Mouse (Mus musculus) hindbrain, postnatal 0 days (tissue): ENCODE results near the gene Ptgis. TPM values are rescaled to one million over a fixed set of nuclear protein-coding genes. Genes with fewer than 3 reads are reported as not detected.

Source experiments
- ATAC-seq: fragments of 200-750 bp; cut with Nextera tagmentation; 2 replicates; pipeline ENCODE4 v1.8.0; 2017; ENCODE audit warnings: mild to moderate bottlenecking, moderate TSS enrichment, moderate library complexity
- DNase-seq: peaks from one replicate; pipeline ENCODE4 v3.0.0-alpha.2; 2015; ENCODE audit warnings: low spot score
- H3K27ac ChIP-seq: fragments of 300-500 bp; sonication (generic); 2 replicates; pipeline ENCODE4 v1.5.1; 2014; ENCODE audit warnings: mild to moderate bottlenecking
- H3K27me3 ChIP-seq: fragments of 300-500 bp; sonication (generic); 2 replicates; pipeline ENCODE4 v1.6.1; 2014; ENCODE audit warnings: low read length, mixed read lengths; ENCODE audit not compliant: insufficient read depth
- H3K36me3 ChIP-seq: fragments of 300-500 bp; sonication (generic); 2 replicates; pipeline ENCODE4 v1.6.1; 2014; ENCODE audit warnings: low read length, mixed read lengths; ENCODE audit not compliant: insufficient read depth
- H3K4me1 ChIP-seq: fragments of 300-500 bp; sonication (generic); 2 replicates; pipeline ENCODE4 v1.6.1; 2014; ENCODE audit warnings: antibody characterized with exemption, low read length, mixed read lengths; ENCODE audit not compliant: insufficient read depth
- H3K4me2 ChIP-seq: fragments of 300-500 bp; sonication (generic); 2 replicates; pipeline ENCODE4 v1.6.1; 2014; ENCODE audit warnings: low read depth, mild to moderate bottlenecking, low read length, moderate library complexity, mixed read lengths
- H3K4me3 ChIP-seq: fragments of 300-500 bp; sonication (generic); 2 replicates; pipeline ENCODE4 v1.5.1; 2014; ENCODE audit warnings: low read length
- H3K9ac ChIP-seq: fragments of 300-500 bp; sonication (generic); replicated peaks from 2 replicates; pipeline ENCODE4 v1.6.1; 2014; ENCODE audit warnings: mild to moderate bottlenecking, low read length, moderate library complexity, mixed read lengths
- H3K9me3 ChIP-seq: fragments of 300-500 bp; sonication (generic); 2 replicates; pipeline ENCODE4 v1.6.1; 2016; ENCODE audit warnings: low read length, mixed read lengths
- CTCF ChIP-seq: IDR thresholded peaks from 2 replicates; pipeline ENCODE4 v1.5.1; 2016; ENCODE audit warnings: antibody characterized with exemption, control low read depth, low read depth
- WGBS: fragments of 180-500 bp; shearing (Covaris S2); extraction: QIAGEN DNeasy Blood & Tissue Kit; methylation state at CpG from one replicate; pipeline ENCODE4 v1.1.7; 2014; 5-methylcytosine and 5-hydroxymethylcytosine counted together
- polyA plus RNA-seq: library from polyadenylated mRNA; unstranded; fragments of >200 nt; fragmentation: Nextera tagmentation; extraction: Ambion mirVana; gene quantifications from 2 replicates; pipeline ENCODE4 v1.2.1, GENCODE M21; 2015
- total RNA-seq: library from RNA; depleted of rRNA; stranded (reverse); fragments of >200 nt; gene quantifications from 2 replicates; pipeline ENCODE4 v1.2.3, GENCODE M21; 2014

Gene Ptgis
- total and polyA plus RNA-seq, 2 experiments from 2014 or later: 4.4 to 7.7 TPM

DNA sequence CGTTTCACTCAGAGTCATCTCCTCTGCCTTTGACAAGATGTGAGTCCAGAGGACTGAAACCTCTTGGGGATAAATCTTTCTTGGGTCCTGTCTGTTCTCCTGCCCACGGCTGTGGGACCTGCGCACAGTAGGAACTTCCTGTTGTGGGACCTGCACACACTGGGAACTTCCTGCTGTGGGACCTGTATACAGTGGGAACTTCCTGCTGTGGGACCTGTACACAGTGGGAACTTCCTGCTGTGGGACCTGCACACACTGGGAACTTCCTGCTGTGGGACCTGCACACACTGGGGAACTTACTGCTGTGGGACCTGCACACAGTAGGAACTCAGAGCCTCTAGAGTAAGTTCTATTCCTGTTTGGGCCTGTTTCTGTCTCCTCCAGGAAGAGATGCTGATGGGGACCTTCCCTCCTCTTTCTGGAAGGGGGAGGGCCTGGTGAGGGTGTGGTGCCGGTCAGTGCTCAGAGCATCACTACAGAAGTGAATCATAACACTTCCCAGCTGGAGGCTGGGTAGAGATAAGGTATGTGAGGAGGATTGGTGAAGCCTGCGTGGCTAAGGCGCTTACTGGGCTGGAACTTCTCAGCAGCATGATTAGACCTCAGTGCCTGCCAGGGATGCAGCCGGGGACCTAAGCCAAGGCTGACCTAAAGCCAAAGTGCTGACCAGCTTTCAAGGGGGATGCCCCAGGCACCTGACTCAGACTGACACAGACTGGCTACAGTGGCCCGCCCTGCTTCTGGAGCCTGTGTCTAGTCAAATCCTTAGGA is 22.8 kb upstream of the Ptgis start:
- H3K9me3 ChIP-seq: no peaks in the 10 kb centered on the region
- H3K9ac ChIP-seq: no peak overlapping the region
- no peak overlapping the region for H3K4me3 ChIP-seq
- no peaks in the 10 kb centered on the region for H3K36me3 ChIP-seq
- no peak overlapping the region for H3K4me2 ChIP-seq
- H3K27me3 ChIP-seq: no peaks in the 10 kb centered on the region
- no peak for ATAC-seq
- H3K4me1 ChIP-seq: no peaks in the 10 kb centered on the region
- H3K27ac ChIP-seq: no peak overlapping the region
- TF ChIP-seq CTCF: no peak
- DNase-seq: no peak
- WGBS: 80% methylated on average over 8 of the region's 8 CpGs

DNA sequence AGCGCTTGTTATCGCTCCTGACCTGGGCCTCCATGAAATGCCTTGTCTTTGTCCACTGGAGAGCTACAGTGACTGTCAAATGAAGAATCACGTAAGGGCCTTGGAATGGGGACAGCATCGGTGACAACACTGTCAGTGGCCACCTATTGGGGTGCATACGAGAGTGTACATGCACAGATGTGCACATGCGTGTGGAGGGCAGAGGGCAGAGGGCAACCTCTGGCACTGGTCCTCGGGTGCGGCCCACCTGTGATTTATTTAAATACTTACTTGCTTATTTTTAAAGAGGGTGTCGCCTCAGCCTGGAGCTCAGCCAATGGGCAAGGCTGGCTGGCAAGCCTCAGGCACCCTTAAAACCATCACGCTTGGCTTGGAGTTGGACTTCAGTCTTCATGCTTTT is 22.0 kb upstream of the Ptgis start:
- DNase-seq: no peak
- H3K9me3 ChIP-seq: no peaks in the 10 kb centered on the region
- no peaks in the 10 kb centered on the region for H3K27me3 ChIP-seq
- no peak for TF ChIP-seq CTCF
- no peaks in the 10 kb centered on the region for H3K4me1 ChIP-seq
- 89% methylated on average over 10 of the region's 10 CpGs for WGBS
- no peak overlapping the region for H3K9ac ChIP-seq
- H3K36me3 ChIP-seq: no peaks in the 10 kb centered on the region
- ATAC-seq: no peak
- no peak overlapping the region for H3K4me2 ChIP-seq
- no peak overlapping the region for H3K27ac ChIP-seq
- no peak overlapping the region for H3K4me3 ChIP-seq

DNA sequence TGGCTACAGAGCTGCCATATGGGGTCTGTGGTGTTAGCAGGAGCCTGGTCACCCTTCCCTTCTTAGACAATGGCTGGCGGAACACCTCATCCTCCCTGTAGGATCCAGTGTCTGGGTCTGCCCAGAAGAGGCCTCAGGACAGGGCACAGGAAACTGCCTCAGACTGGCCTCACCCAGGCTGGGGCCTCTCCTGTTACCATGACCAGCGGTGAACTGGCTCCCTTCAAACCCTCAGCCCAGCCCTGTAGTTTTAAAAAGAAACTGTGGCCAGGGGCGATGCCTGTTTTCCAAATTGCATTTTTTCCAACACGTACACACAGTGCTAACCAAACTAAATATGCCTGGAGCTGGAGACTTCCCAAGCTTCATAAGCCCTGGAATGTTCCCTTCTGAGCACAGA is 20.7 kb upstream of the Ptgis start:
- H3K4me1 ChIP-seq: no peaks in the 10 kb centered on the region
- no peaks in the 10 kb centered on the region for H3K27me3 ChIP-seq
- ATAC-seq: no peak
- H3K36me3 ChIP-seq: no peaks in the 10 kb centered on the region
- no peak overlapping the region for H3K4me2 ChIP-seq
- H3K27ac ChIP-seq: no peak overlapping the region
- H3K4me3 ChIP-seq: no peak overlapping the region
- H3K9me3 ChIP-seq: no peaks in the 10 kb centered on the region
- no peak overlapping the region for H3K9ac ChIP-seq
- 71% methylated on average over 4 of the region's 4 CpGs for WGBS
- TF ChIP-seq CTCF: no peak
- DNase-seq: no peak

DNA sequence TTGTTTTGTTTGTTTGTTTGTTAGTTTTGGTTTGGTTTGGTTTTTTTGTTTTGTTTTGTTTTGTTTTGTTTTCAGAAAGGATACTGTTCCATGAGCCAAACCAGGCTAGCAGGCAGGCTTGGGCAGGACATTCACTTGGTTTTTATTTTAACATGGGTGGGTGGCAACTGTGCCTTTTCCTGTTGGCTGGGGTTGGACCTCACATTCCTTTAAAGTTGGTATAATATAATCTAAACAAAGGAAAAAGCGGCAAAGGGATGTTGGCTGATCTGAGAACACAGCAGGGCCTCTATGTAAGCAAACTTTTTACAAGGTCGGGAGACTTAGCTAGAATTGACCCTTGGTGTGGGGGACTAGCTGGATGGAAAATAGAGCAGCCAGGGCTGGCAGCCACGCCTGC is 17.4 kb upstream of the Ptgis start:
- ATAC-seq (no peak), DNase-seq (no peak)
- Histone ChIP-seq H3K4me2 (no peak overlapping the region), H3K27me3 (no peaks in the 10 kb centered on the region), H3K4me3 (no peak overlapping the region), H3K27ac (no peak overlapping the region), H3K9me3 (no peaks in the 10 kb centered on the region), H3K36me3 (no peaks in the 10 kb centered on the region), H3K9ac (no peak overlapping the region), H3K4me1 (no peaks in the 10 kb centered on the region)
- TF ChIP-seq CTCF: no peak
- 56% methylated on average over 3 of the region's 3 CpGs for WGBS

DNA sequence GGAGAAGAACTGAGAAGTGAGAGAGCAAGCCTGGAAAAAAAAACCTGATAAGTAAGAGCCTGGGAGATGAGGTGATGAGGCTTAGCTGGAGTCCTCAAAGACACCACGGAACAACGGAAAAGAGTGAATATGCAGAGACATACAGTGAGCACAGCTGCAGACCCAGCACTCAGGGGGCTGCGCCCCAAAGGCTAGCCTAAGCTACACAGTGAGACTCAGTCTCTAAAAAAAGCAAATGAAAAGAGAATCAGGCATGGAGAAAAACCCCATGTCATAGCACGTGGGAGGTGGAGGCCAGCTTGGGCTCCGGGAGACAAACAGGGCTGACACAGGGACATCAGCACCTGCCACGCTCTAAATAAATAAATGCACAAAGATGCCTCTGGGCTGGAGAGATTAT is 14.4 kb upstream of the Ptgis start:
- no peak for TF ChIP-seq CTCF
- no peaks in the 10 kb centered on the region for H3K9me3 ChIP-seq
- no peak overlapping the region for H3K4me2 ChIP-seq
- no peaks in the 10 kb centered on the region for H3K27me3 ChIP-seq
- DNase-seq (no peak), ATAC-seq (no peak)
- H3K4me1 ChIP-seq: no peaks in the 10 kb centered on the region
- no peak overlapping the region for H3K9ac ChIP-seq
- 68% methylated on average over 6 of the region's 6 CpGs for WGBS
- H3K36me3 ChIP-seq: no peaks in the 10 kb centered on the region
- H3K4me3 ChIP-seq: no peak overlapping the region
- no peak overlapping the region for H3K27ac ChIP-seq

DNA sequence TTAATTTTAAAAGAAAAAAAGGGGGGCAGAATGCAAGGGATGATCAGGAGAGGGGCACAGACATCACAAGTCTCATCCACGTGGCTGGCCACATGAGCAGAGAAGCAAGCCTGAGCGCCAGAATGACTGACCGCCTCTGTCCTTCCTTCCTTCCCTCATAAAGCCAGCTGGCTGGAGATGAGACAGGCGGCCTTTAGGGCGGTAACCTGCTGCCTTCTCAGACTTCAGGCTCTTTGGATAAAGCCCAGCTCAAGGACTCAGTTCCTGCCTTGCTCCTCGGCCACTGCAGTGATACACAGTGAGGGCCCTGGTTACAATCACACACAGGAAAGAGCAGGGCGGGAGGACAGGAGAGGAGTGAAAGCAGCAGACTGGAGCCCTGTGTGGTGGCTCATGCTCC is 13.8 kb upstream of the Ptgis start:
- Histone ChIP-seq H3K9ac (no peak overlapping the region), H3K9me3 (no peaks in the 10 kb centered on the region), H3K36me3 (no peaks in the 10 kb centered on the region), H3K4me1 (no peaks in the 10 kb centered on the region), H3K4me2 (no peak overlapping the region), H3K27ac (no peak overlapping the region), H3K27me3 (no peaks in the 10 kb centered on the region), H3K4me3 (no peak overlapping the region)
- no peak for TF ChIP-seq CTCF
- DNase-seq: no peak
- WGBS: 66% methylated on average over 7 of the region's 7 CpGs
- ATAC-seq: no peak

DNA sequence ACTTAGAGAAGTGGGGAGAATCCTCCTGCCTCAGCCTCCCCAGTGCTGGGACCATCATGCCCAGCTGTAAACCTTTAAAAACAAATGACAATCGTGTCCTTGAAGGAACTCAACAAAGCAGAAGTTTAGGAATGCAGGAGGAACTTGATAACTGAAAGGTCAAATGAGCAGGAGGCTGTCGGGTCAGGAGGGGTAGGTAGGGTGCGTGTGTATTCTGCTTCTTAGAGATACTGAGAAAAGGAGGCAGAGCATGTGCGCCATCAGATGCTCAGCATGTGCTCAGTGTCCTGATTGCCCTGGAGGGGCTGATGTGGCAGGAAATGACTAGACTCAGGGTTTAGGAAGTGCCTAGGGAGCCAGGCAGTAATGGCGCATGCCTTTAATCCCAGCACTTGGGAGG is 13.1 kb upstream of the Ptgis start:
- Histone ChIP-seq H3K36me3 (no peaks in the 10 kb centered on the region), H3K9me3 (no peaks in the 10 kb centered on the region), H3K4me3 (no peak overlapping the region), H3K27me3 (no peaks in the 10 kb centered on the region), H3K27ac (no peak overlapping the region), H3K4me1 (no peaks in the 10 kb centered on the region), H3K9ac (no peak overlapping the region), H3K4me2 (no peak overlapping the region)
- DNase-seq: no peak
- WGBS: 89% methylated on average over 5 of the region's 5 CpGs
- ATAC-seq: no peak
- no peak for TF ChIP-seq CTCF
